Mouse (Mus musculus) CH12.LX (cell line): ENCODE measurements at regions not wholly inside any gene's neighbourhood (a gene's known extent, or its start where the extent isn't known, plus 50 kb on each side); places are given as distances from the start of the nearest gene placed in this dataset.

ENCODE experiments used
- DNase-seq: peaks from one replicate; pipeline ENCODE4 v3.0.0-alpha.2; 2013; ENCODE audit errors: extremely low read depth
- H3K27ac ChIP-seq: 2 replicates; pipeline ENCODE4 v1.5.1; 2012; ENCODE audit warnings: low read depth, mild to moderate bottlenecking, control low read depth, moderate library complexity; ENCODE audit not compliant: insufficient read depth
- H3K27me3 ChIP-seq: replicated peaks from 2 replicates; pipeline ENCODE3; 2012; ENCODE audit warnings: inconsistent platforms
- H3K36me3 ChIP-seq, 2 experiments: replicated peaks in 1 of 2; 2 replicates each; pipeline versions ENCODE3 to v1.6.1; 2012; ENCODE audit warnings: inconsistent platforms in 1 of 2, low read length in 1 of 2, mild to moderate bottlenecking in 1 of 2, mixed read lengths in 1 of 2, moderate library complexity in 1 of 2; ENCODE audit not compliant: control insufficient read depth in 1 of 2, insufficient read depth in 1 of 2
- H3K4me1 ChIP-seq, 2 experiments: 2 replicates each; pipeline ENCODE4 v1.6.1; 2012; ENCODE audit warnings: inconsistent platforms in 1 of 2, moderate library complexity in 1 of 2; ENCODE audit not compliant: insufficient read depth in 2 of 2, control insufficient read depth in 1 of 2
- H3K4me2 ChIP-seq: 2 replicates; pipeline ENCODE4 v1.6.1; 2012; ENCODE audit warnings: low read depth, mild to moderate bottlenecking, control low read depth; ENCODE audit not compliant: poor library complexity, insufficient read depth, severe bottlenecking
- H3K4me3 ChIP-seq, 3 experiments: fragments of 150-350 bp in 1 of 3; sonication (generic) in 1 of 3; replicated peaks in 1 of 3; 2 replicates each; pipeline versions ENCODE3 to v1.5.1; 2011 to 2012; ENCODE audit warnings: low read depth in 2 of 3, low read length in 2 of 3, mild to moderate bottlenecking in 2 of 3, moderate library complexity in 2 of 3, control low read depth in 1 of 3, improper control_type of control experiment in 1 of 3, inconsistent platforms in 1 of 3, mixed read lengths in 1 of 3; ENCODE audit not compliant: poor library complexity in 1 of 3
- H3K79me2 ChIP-seq: replicated peaks from 2 replicates; pipeline ENCODE4 v1.6.1; 2012; ENCODE audit warnings: mild to moderate bottlenecking, moderate library complexity; ENCODE audit not compliant: control insufficient read depth, poor library complexity, insufficient read depth, severe bottlenecking; ENCODE audit errors: extremely low read depth
- H3K9ac ChIP-seq: 2 replicates; pipeline ENCODE4 v1.6.1; 2012; ENCODE audit warnings: low read depth, mild to moderate bottlenecking, control low read depth, moderate library complexity; ENCODE audit not compliant: insufficient read depth
- H3K9me3 ChIP-seq: replicated peaks from 2 replicates; pipeline ENCODE3; 2012; ENCODE audit warnings: low read length, inconsistent platforms, mixed read lengths
- E2F4 ChIP-seq: IDR thresholded peaks from 2 replicates; pipeline ENCODE4 v1.6.1; 2011; ENCODE audit warnings: low read depth, low read length, improper control_type of control experiment; ENCODE audit not compliant: insufficient replicate concordance
- ELF1 ChIP-seq: IDR thresholded peaks from 2 replicates; pipeline ENCODE4 v1.6.1; 2014; ENCODE audit warnings: low read depth, mild to moderate bottlenecking, inconsistent platforms, low read length, improper control_type of control experiment
- EP300 ChIP-seq: IDR thresholded peaks from 2 replicates; pipeline ENCODE4 v1.6.1; 2011; ENCODE audit warnings: low read length, improper control_type of control experiment
- HCFC1 ChIP-seq: IDR thresholded peaks from 2 replicates; pipeline ENCODE4 v1.6.1; 2012; ENCODE audit warnings: low read depth, mild to moderate bottlenecking, inconsistent platforms, low read length, improper control_type of control experiment
- JUN ChIP-seq: IDR thresholded peaks from 2 replicates; pipeline ENCODE4 v1.6.1; 2011; ENCODE audit warnings: low read depth, mild to moderate bottlenecking, low read length, improper control_type of control experiment, moderate library complexity; ENCODE audit not compliant: insufficient read depth
- JUND ChIP-seq: conservative IDR thresholded peaks from 2 replicates; pipeline ENCODE4 v1.6.1; 2011; ENCODE audit warnings: low read depth, low read length, improper control_type of control experiment
- MAFK ChIP-seq: IDR thresholded peaks from 2 replicates; pipeline ENCODE4 v1.6.1; 2011; ENCODE audit warnings: low read length, improper control_type of control experiment; ENCODE audit not compliant: insufficient replicate concordance
- MAX ChIP-seq: IDR thresholded peaks from 2 replicates; pipeline ENCODE4 v1.6.1; 2011; ENCODE audit warnings: low read length, improper control_type of control experiment
- MYC ChIP-seq: IDR thresholded peaks from 2 replicates; pipeline ENCODE4 v1.6.1; 2011; ENCODE audit warnings: low read depth, mild to moderate bottlenecking, improper control_type of control experiment, low read length
- NELFE ChIP-seq: IDR thresholded peaks from 2 replicates; pipeline ENCODE4 v1.6.1; 2011; ENCODE audit warnings: low read depth, low read length, improper control_type of control experiment
- PAX5 ChIP-seq: IDR thresholded peaks from 2 replicates; pipeline ENCODE4 v1.6.1; 2012; ENCODE audit warnings: low read length, inconsistent platforms, mixed read lengths
- POLR2A ChIP-seq: IDR thresholded peaks from 2 replicates; pipeline ENCODE4 v1.6.1; 2011; ENCODE audit warnings: low read depth, mild to moderate bottlenecking, improper control_type of control experiment, low read length
- RAD21 ChIP-seq: IDR thresholded peaks from 2 replicates; pipeline ENCODE4 v1.6.1; 2011; ENCODE audit warnings: low read depth, mild to moderate bottlenecking, low read length, improper control_type of control experiment, moderate library complexity
- RCOR1 ChIP-seq: conservative IDR thresholded peaks from 2 replicates; pipeline ENCODE4 v1.6.1; 2012; ENCODE audit warnings: low read depth, mild to moderate bottlenecking, inconsistent platforms, low read length, improper control_type of control experiment
- SMC3 ChIP-seq: IDR thresholded peaks from 2 replicates; pipeline ENCODE4 v1.6.1; 2011; ENCODE audit warnings: low read depth, low read length, improper control_type of control experiment
- TBP ChIP-seq: conservative IDR thresholded peaks from 2 replicates; pipeline ENCODE4 v1.6.1; 2011; ENCODE audit warnings: low read depth, low read length, improper control_type of control experiment
- USF1 ChIP-seq: IDR thresholded peaks from 2 replicates; pipeline ENCODE4 v1.6.1; 2014; ENCODE audit warnings: low read depth, mild to moderate bottlenecking, inconsistent platforms, low read length, improper control_type of control experiment
- USF2 ChIP-seq: conservative IDR thresholded peaks from 2 replicates; pipeline ENCODE4 v1.6.1; 2011; ENCODE audit warnings: low read depth, low read length, improper control_type of control experiment
- ZC3H11A ChIP-seq: IDR thresholded peaks from 2 replicates; pipeline ENCODE4 v1.6.1; 2012; ENCODE audit warnings: low read depth, mild to moderate bottlenecking, inconsistent platforms, low read length, improper control_type of control experiment
- ZMIZ1 ChIP-seq: IDR thresholded peaks from 2 replicates; pipeline ENCODE4 v1.6.1; 2012; ENCODE audit warnings: low read depth, mild to moderate bottlenecking, inconsistent platforms, low read length, improper control_type of control experiment
- dilution Hi-C: fragments of 300-500 bp; cut with MboI; formaldehyde crosslinking; loops from 2 replicates; pipeline ENCODE4 v1.14.3; 2020; ENCODE audit warnings: low sequenced_read_pairs; ENCODE audit not compliant: extremely low pct_unique_long_range_greater_than_20kb, extremely low pct_ligation_motif_present
- in situ Hi-C: fragments of 300-500 bp; cut with MboI; formaldehyde crosslinking; loops from 3 replicates; pipeline ENCODE4 v1.14.3; 2019; ENCODE audit warnings: low sequenced_read_pairs, low pct_ligation_motif_present, low pct_unique_long_range_greater_than_20kb, mixed read lengths

GRCm38 (mm10) chr6:101585871-101586270 is 208.2 kb upstream of the Pdzrn3 start:
- no peak overlapping the region for H3K27ac ChIP-seq
- no peaks in the 10 kb centered on the region for H3K79me2 ChIP-seq
- H3K9ac ChIP-seq = no peak overlapping the region
- no peaks in the 10 kb centered on the region for H3K36me3 ChIP-seq
- dilution Hi-C loops = no loop called here
- no peaks in the 10 kb centered on the region for H3K4me1 ChIP-seq
- H3K9me3 ChIP-seq = peaks cover 31% of the 10 kb centered on the region
- no peaks in the 10 kb centered on the region for H3K27me3 ChIP-seq
- DNase-seq = no peak
- H3K4me2 ChIP-seq = no peak overlapping the region
- in situ Hi-C loops = no loop called here
- TF ChIP-seq ELF1 = no peak
- no peak for TF ChIP-seq MAX
- TF ChIP-seq EP300 = no peak
- TF ChIP-seq MAFK = no peak
- no peak for TF ChIP-seq JUND
- TF ChIP-seq SMC3 = no peak
- no peak for TF ChIP-seq USF1
- no peak for TF ChIP-seq E2F4
- TF ChIP-seq POLR2A = no peak
- TF ChIP-seq ZC3H11A = no peak
- no peak for TF ChIP-seq TBP
- no peak for TF ChIP-seq JUN
- no peak for TF ChIP-seq PAX5
- TF ChIP-seq, all 38 proteins: peak for 0
- no peak overlapping the region for H3K4me3 ChIP-seq

- Histone ChIP-seq H3K4me1 (no peaks in the 10 kb centered on the region), H3K27ac (no peak overlapping the region), H3K9me3 (peaks cover 34% of the 10 kb centered on the region), H3K9ac (no peak overlapping the region), H3K36me3 (no peaks in the 10 kb centered on the region), H3K27me3 (no peaks in the 10 kb centered on the region), H3K4me3 (no peak overlapping the region), H3K4me2 (no peak overlapping the region), H3K79me2 (no peaks in the 10 kb centered on the region)
- TF ChIP-seq MYC = no peak
- dilution Hi-C loops = no loop called here
- no peak for DNase-seq
- in situ Hi-C loops = no loop called here
Measured at GRCm38 (mm10) chr6:101580824-101581223, 203.1 kb upstream of the Pdzrn3 start.

DNA sequence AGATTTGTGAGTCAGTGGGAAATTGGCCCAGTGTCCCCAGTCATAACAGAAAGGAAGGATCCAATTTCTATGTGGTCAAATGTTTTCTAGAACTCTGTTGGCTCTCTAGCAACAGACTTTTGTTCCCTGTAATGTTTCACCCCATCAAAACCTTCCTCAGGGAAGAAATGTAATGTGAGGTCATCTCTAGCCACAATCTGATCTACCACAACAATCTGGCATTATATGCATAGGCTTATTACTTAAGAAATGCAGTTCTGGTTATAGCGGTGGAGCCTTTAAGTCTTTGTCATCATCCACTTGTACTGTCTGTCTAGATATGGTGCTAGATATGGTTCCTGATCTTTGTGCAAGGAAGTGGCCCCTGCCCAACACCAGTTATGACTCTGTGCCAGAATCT is 178.4 kb upstream of the Pdzrn3 start:
- Histone ChIP-seq H3K27me3 (no peaks in the 10 kb centered on the region), H3K36me3 (no peaks in the 10 kb centered on the region), H3K9me3 (peaks cover 60% of the 10 kb centered on the region), H3K79me2 (no peaks in the 10 kb centered on the region), H3K27ac (no peak overlapping the region), H3K4me1 (no peaks in the 10 kb centered on the region), H3K4me2 (no peak overlapping the region), H3K9ac (no peak overlapping the region), H3K4me3 (no peak overlapping the region)
- in situ Hi-C loops = no loop called here
- TF ChIP-seq EP300 (no peak), PAX5 (no peak), USF2 (no peak), RAD21 (no peak), ZMIZ1 (no peak), ELF1 (no peak), ZC3H11A (no peak), NELFE (no peak), RCOR1 (no peak), USF1 (no peak), HCFC1 (no peak), MAX (no peak), JUND (no peak)
- TF ChIP-seq, all 38 proteins: peak for 0
- dilution Hi-C loops = no loop called here
- no peak for DNase-seq
